Mouse (Mus musculus): ENCODE results near the gene Gm1113. TPM values are rescaled to one million over a fixed set of nuclear protein-coding genes. Genes with fewer than 3 reads are reported as not detected.

Gene Gm1113
- polyA plus RNA-seq (2014; fragmentation: Illumina TruSeq; extraction: RNeasy Lipid Tissue Mini Kit (QIAGEN cat#74804); ENCODE audit: low read depth, low replicate concordance) = not detected

GRCm38 (mm10) chr9:35518169-35518568 is at the start of gene Gm1113:
TSS of gene Gm1113 (minus strand) at chr9:35518269.

GRCm38 (mm10) chr9:35558257-35559008 is 40.4 kb upstream of the Gm1113 start, which contains the start of the genes Ddx25 and Pus3:
TSS of gene Ddx25 (minus strand) at chr9:35558528.
TSS of gene Pus3 (plus strand) at chr9:35558595.

Other genes starting within 250 kb of the Gm1113 start
- 2.9 TPM for gene Cdon, start 97.1 kb downstream of the Gm1113 start, polyA plus RNA-seq (2014; fragmentation: Illumina TruSeq; extraction: RNeasy Lipid Tissue Mini Kit (QIAGEN cat#74804); ENCODE audit: low read depth, low replicate concordance)
- 147 TPM for gene Ddx25, start 40.3 kb upstream of the Gm1113 start, polyA plus RNA-seq (2014; fragmentation: Illumina TruSeq; extraction: RNeasy Lipid Tissue Mini Kit (QIAGEN cat#74804); ENCODE audit: low read depth, low replicate concordance)
- 18.3 TPM for gene Pus3, start 40.3 kb upstream of the Gm1113 start, polyA plus RNA-seq (2014; fragmentation: Illumina TruSeq; extraction: RNeasy Lipid Tissue Mini Kit (QIAGEN cat#74804); ENCODE audit: low read depth, low replicate concordance)
- gene Pate2, start 52.0 kb upstream of the Gm1113 start, polyA plus RNA-seq (2014; fragmentation: Illumina TruSeq; extraction: RNeasy Lipid Tissue Mini Kit (QIAGEN cat#74804); ENCODE audit: low read depth, low replicate concordance) = 5.9 TPM
- 221 TPM for gene Hyls1, start 52.1 kb upstream of the Gm1113 start, polyA plus RNA-seq (2014; fragmentation: Illumina TruSeq; extraction: RNeasy Lipid Tissue Mini Kit (QIAGEN cat#74804); ENCODE audit: low read depth, low replicate concordance)
- gene Pate4, start 93.7 kb upstream of the Gm1113 start, polyA plus RNA-seq (2014; fragmentation: Illumina TruSeq; extraction: RNeasy Lipid Tissue Mini Kit (QIAGEN cat#74804); ENCODE audit: low read depth, low replicate concordance) = not detected
- 0.52 TPM for gene Pate3, start 129.9 kb upstream of the Gm1113 start, polyA plus RNA-seq (2014; fragmentation: Illumina TruSeq; extraction: RNeasy Lipid Tissue Mini Kit (QIAGEN cat#74804); ENCODE audit: low read depth, low replicate concordance)
- gene Pate1, start 169.1 kb upstream of the Gm1113 start, polyA plus RNA-seq (2014; fragmentation: Illumina TruSeq; extraction: RNeasy Lipid Tissue Mini Kit (QIAGEN cat#74804); ENCODE audit: low read depth, low replicate concordance) = 0.63 TPM
- gene Gm17677, start 222.8 kb upstream of the Gm1113 start, polyA plus RNA-seq (2014; fragmentation: Illumina TruSeq; extraction: RNeasy Lipid Tissue Mini Kit (QIAGEN cat#74804); ENCODE audit: low read depth, low replicate concordance) = not detected